Mouse (Mus musculus) monocyte, adult 5-6 weeks (primary cell): ENCODE data around the gene Cyp4f17. TPM values are rescaled to one million over a fixed set of nuclear protein-coding genes. Genes with fewer than 3 reads are reported as not detected.

ENCODE experiments used
- total RNA-seq: library from RNA; stranded (forward); fragments of 200-1000, 200-491, 200-594 nt; gene quantifications from 3 replicates; pipeline ENCODE4 v1.2.3, GENCODE M21; 2017

The Cyp4f17 gene
- total RNA-seq, 1 experiment from 2014 or later = 1.1 TPM

Other genes with a start within 250 kb of the Cyp4f17 start
- gene Brd4, start 221.3 kb upstream of the Cyp4f17 start, total RNA-seq = 35.0 to 93.9 TPM (median 47.1 TPM) in 3 replicates
- gene Akap8, start 184.8 kb upstream of the Cyp4f17 start, total RNA-seq = 203 to 241 TPM (median 213 TPM) in 3 replicates
- gene Akap8l, start 155.4 kb upstream of the Cyp4f17 start, total RNA-seq = 111 to 195 TPM (median 157 TPM) in 3 replicates
- gene Wiz, start 116.6 kb upstream of the Cyp4f17 start, total RNA-seq = 3.1 to 11.8 TPM (median 6.5 TPM) in 3 replicates
- 48.3 to 120 TPM (median 73.9 TPM) in 3 replicates for gene Rasal3, start 102.5 kb upstream of the Cyp4f17 start, total RNA-seq
- 7.1 to 34.0 TPM (median 12.8 TPM) in 3 replicates for gene Pglyrp2, start 81.9 kb upstream of the Cyp4f17 start, total RNA-seq
- not detected in 3 replicates for gene Cyp4f39, start 53.3 kb upstream of the Cyp4f17 start, total RNA-seq
- gene Cyp4f16, start 30.5 kb downstream of the Cyp4f17 start, total RNA-seq = 94.6 to 125 TPM (median 116 TPM) in 3 replicates
- 0.11 to 0.57 TPM (median 0.19 TPM) in 3 replicates for gene Cyp4f37, start 115.3 kb downstream of the Cyp4f17 start, total RNA-seq
- not detected in 3 replicates for gene Cyp4f40, start 152.8 kb downstream of the Cyp4f17 start, total RNA-seq
- not detected in 3 replicates for gene Cyp4f15, start 179.6 kb downstream of the Cyp4f17 start, total RNA-seq